8 mouse cellular contexts compared by ENCODE assay signal in the genomic region with DNA sequence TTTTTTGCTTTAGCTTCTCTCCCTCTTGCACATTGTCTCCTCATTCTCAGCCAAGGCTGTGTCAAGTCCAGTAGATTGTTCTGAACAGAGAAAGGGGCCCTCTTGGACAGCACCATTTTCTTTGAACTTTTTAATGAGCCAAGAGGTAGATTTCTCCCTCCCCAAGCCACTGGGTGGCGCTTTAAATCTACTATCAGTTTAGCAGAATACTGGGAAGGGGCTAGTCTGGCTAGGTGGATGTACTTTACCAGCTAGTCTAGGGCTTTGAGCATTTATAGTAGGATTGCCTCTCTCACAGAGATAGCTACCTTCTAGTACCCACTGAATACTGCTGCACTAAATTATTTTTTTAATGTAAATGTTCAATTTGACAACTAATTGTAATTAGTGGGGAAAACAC. TPM values are rescaled to one million over a fixed set of nuclear protein-coding genes. Genes with fewer than 3 reads are reported as not detected.
DNase-seq lines count a peak whose midpoint lies in the region; ATAC-seq lines count a peak whose summit lies in the region.
"Had no signal": no experiment of that assay in that cellular context is flagged by ENCODE, and none has a peak within 500 bp of the region (broad histone marks: within the 10 kb centered on the region; RNA-seq: fewer than 3 reads in every experiment).

No protein-coding gene starts in this region.

- no peak overlapping the region for H3K4me2 ChIP-seq in forebrain, embryonic 15.5 days (replicated peaks)
- H3K4me2 ChIP-seq in midbrain, embryonic 14.5 days (ENCODE audit: low read length), result no peak overlapping the region

- peak; percentile 69 for ATAC-seq in forebrain, embryonic 15.5 days (replicated peaks)
- no peak; the same call in 1 of the 2 replicates for ATAC-seq in midbrain, embryonic 14.5 days (ENCODE audit: low FRiP score, low TSS enrichment)

- no peaks in the 10 kb centered on the region for H3K27me3 ChIP-seq in forebrain, embryonic 15.5 days
- H3K27me3 ChIP-seq in midbrain, embryonic 14.5 days (ENCODE audit: control insufficient read depth, insufficient read depth, low read length), result no peaks in the 10 kb centered on the region

- no peaks in the 10 kb centered on the region for H3K36me3 ChIP-seq in forebrain, embryonic 15.5 days
- no peaks in the 10 kb centered on the region for H3K36me3 ChIP-seq in midbrain, embryonic 14.5 days (ENCODE audit: control insufficient read depth, insufficient read depth, low read length)

- 0% methylated on average over 1 of the region's 1 CpGs for WGBS in forebrain, embryonic 15.5 days
- 0% methylated on average over 1 of the region's 1 CpGs for WGBS in midbrain, embryonic 14.5 days

- peaks cover 14% of the 10 kb centered on the region for H3K4me1 ChIP-seq in forebrain, embryonic 15.5 days
- peaks cover 13% of the 10 kb centered on the region for H3K4me1 ChIP-seq in midbrain, embryonic 14.5 days (ENCODE audit: control insufficient read depth, insufficient read depth, low read length)

- intact Hi-C loops in left cerebral cortex, postnatal 4 days (cut with DNase I), result no loop called here
- intact Hi-C loops in left cerebral cortex, postnatal 36 days (cut with DNase I), result loop anchor here (5.0 kb wide), 1 partner anchor 50 kb away; no protein-coding TSS in a partner anchor
- intact Hi-C loops in gastrocnemius, postnatal 14 days (cut with DNase I; ENCODE audit: low total_unique reads), result no loop called here

- no peak overlapping the region for H3K9ac ChIP-seq in forebrain, embryonic 15.5 days (replicated peaks)
- H3K9ac ChIP-seq in midbrain, embryonic 14.5 days (replicated peaks; ENCODE audit: low read length), result no peak overlapping the region

- peak; percentile 67 for DNase-seq in left cerebral cortex, postnatal 4 days
- no peak for DNase-seq in left cerebral cortex, postnatal 36 days (ENCODE audit: low spot score in 2 of 2)
- DNase-seq in adrenal gland, postnatal 14 days, result peak; percentile 32
- peak; percentile 89 for DNase-seq in midbrain, embryonic 14.5 days
- no peak for DNase-seq in spleen, postnatal 36 days (ENCODE audit: low spot score in 2 of 2)
- no peak for DNase-seq in gastrocnemius, postnatal 14 days

- H3K9me3 ChIP-seq in forebrain, embryonic 15.5 days, result no peaks in the 10 kb centered on the region
- H3K9me3 ChIP-seq in midbrain, embryonic 14.5 days (ENCODE audit: control insufficient read depth, low read length), result no peaks in the 10 kb centered on the region

- H3K4me3 ChIP-seq in forebrain, embryonic 15.5 days, result no peak overlapping the region
- no peak overlapping the region for H3K4me3 ChIP-seq in midbrain, embryonic 14.5 days (replicated peaks; ENCODE audit: low read depth, low read length)

- no peak overlapping the region for H3K27ac ChIP-seq in forebrain, embryonic 15.5 days (replicated peaks)
- H3K27ac ChIP-seq in midbrain, embryonic 14.5 days (replicated peaks; ENCODE audit: low read depth, low read length), result no peak overlapping the region

RNA-seq across cellular contexts. Expression of a gene that starts 20.3 kb away (rescaled TPM):
- 10 to 100 TPM; 52.8 to 58.1 TPM for total RNA-seq in left cerebral cortex, postnatal 4 days (2021)
- 100 to 1,000 TPM; 160 to 189 TPM for total RNA-seq in left cerebral cortex, postnatal 36 days (2021)
- 5.2 and 8.1 TPM in 2 replicates for total RNA-seq in adrenal gland, postnatal 14 days (2021)
- polyA plus RNA-seq in forebrain, embryonic 15.5 days (2015; fragmentation: Nextera tagmentation; extraction: Ambion mirVana), result 71.3 and 73.2 TPM in 2 replicates
- 81.6 and 90.8 TPM in 2 replicates for polyA plus RNA-seq in midbrain, embryonic 14.5 days (2014; fragmentation: Nextera tagmentation; extraction: Ambion mirVana)
- total RNA-seq in gastrocnemius, postnatal 14 days (2021), result 1 to 10 TPM in 1 of 2 experiments, under 1 TPM in 1; 0.94 to 1.2 TPM

RNA-seq across cellular contexts. Expression of a gene that starts 28.9 kb away (rescaled TPM):
- 1 to 10 TPM; 3.3 to 4.4 TPM for total RNA-seq in left cerebral cortex, postnatal 4 days (2021)
- total RNA-seq in left cerebral cortex, postnatal 36 days (2021), result 1 to 10 TPM; 9.4 to 9.9 TPM
- 3.7 and 12.1 TPM in 2 replicates for total RNA-seq in adrenal gland, postnatal 14 days (2021)
- polyA plus RNA-seq in forebrain, embryonic 15.5 days (2015; fragmentation: Nextera tagmentation; extraction: Ambion mirVana), result 1.4 and 1.8 TPM in 2 replicates
- polyA plus RNA-seq in midbrain, embryonic 14.5 days (2014; fragmentation: Nextera tagmentation; extraction: Ambion mirVana), result 1.0 and 2.4 TPM in 2 replicates
- 1 to 10 TPM; 1.7 to 1.8 TPM for total RNA-seq in gastrocnemius, postnatal 14 days (2021)

RNA-seq across cellular contexts. Expression of a gene that starts 34.2 kb away (rescaled TPM):
- total RNA-seq in left cerebral cortex, postnatal 4 days (2021), result not detected
- not detected for total RNA-seq in left cerebral cortex, postnatal 36 days (2021)
- total RNA-seq in adrenal gland, postnatal 14 days (2021), result not detected in 2 replicates
- polyA plus RNA-seq in forebrain, embryonic 15.5 days (2015; fragmentation: Nextera tagmentation; extraction: Ambion mirVana), result not detected in 2 replicates
- 0.43 TPM in 1 of 2 replicates, not detected in the other for polyA plus RNA-seq in midbrain, embryonic 14.5 days (2014; fragmentation: Nextera tagmentation; extraction: Ambion mirVana)
- not detected for total RNA-seq in gastrocnemius, postnatal 14 days (2021)
- polyA plus RNA-seq: intestine, embryonic 14.5 days had no signal

RNA-seq across cellular contexts. Expression of a gene that starts 52.2 kb away (rescaled TPM):
- not detected for total RNA-seq in left cerebral cortex, postnatal 4 days (2021)
- under 1 TPM in 1 of 2 experiments, not detected in 1; 0.64 TPM for total RNA-seq in left cerebral cortex, postnatal 36 days (2021)
- not detected in 2 replicates for total RNA-seq in adrenal gland, postnatal 14 days (2021)
- not detected in 2 replicates for polyA plus RNA-seq in forebrain, embryonic 15.5 days (2015; fragmentation: Nextera tagmentation; extraction: Ambion mirVana)
- 0.33 TPM in 1 of 2 replicates, not detected in the other for polyA plus RNA-seq in midbrain, embryonic 14.5 days (2014; fragmentation: Nextera tagmentation; extraction: Ambion mirVana)
- total RNA-seq in gastrocnemius, postnatal 14 days (2021), result not detected
- polyA plus RNA-seq: intestine, embryonic 14.5 days had no signal

RNA-seq across cellular contexts. Expression of a gene that starts 55.3 kb away (rescaled TPM):
- total RNA-seq in left cerebral cortex, postnatal 4 days (2021), result 100 to 1,000 TPM; 144 to 153 TPM
- total RNA-seq in left cerebral cortex, postnatal 36 days (2021), result 100 to 1,000 TPM; 148 to 164 TPM
- total RNA-seq in adrenal gland, postnatal 14 days (2021), result 18.7 and 19.3 TPM in 2 replicates
- polyA plus RNA-seq in forebrain, embryonic 15.5 days (2015; fragmentation: Nextera tagmentation; extraction: Ambion mirVana), result 100 TPM in 2 replicates
- 110 and 146 TPM in 2 replicates for polyA plus RNA-seq in midbrain, embryonic 14.5 days (2014; fragmentation: Nextera tagmentation; extraction: Ambion mirVana)
- total RNA-seq in gastrocnemius, postnatal 14 days (2021), result 10 to 100 TPM; 42.5 to 58.1 TPM

Comparison
In these comparisons a context has a peak if more than half of its experiments do, and no peak if none do; other contexts are left out.
1. DNase-seq: peak in left cerebral cortex, postnatal 4 days (single experiment), adrenal gland, postnatal 14 days (single experiment) and midbrain, embryonic 14.5 days (single experiment); none in left cerebral cortex, postnatal 36 days (0 of 2), spleen, postnatal 36 days (0 of 2) and gastrocnemius, postnatal 14 days (single experiment).